Mouse (Mus musculus) mouse embryonic stem cell (cell line): ENCODE data around the gene Prn.

Source experiments
- in situ Hi-C, 2 experiments: fragments of 300-500 bp; cut with MboI; formaldehyde crosslinking; loops; 1 replicate in 1 of 2; 3 replicates in 1 of 2; pipeline ENCODE4 v1.14.3; 2019 to 2020; ENCODE audit warnings: low sequenced_read_pairs in 2 of 2, low pct_unique_long_range_greater_than_20kb in 1 of 2, mixed read lengths in 1 of 2; ENCODE audit not compliant: unreplicated experiment in 1 of 2

Prn gene

GRCm38 (mm10) chr2:131909683-131910572, at the start of gene Prn, which contains the start of gene Prnp:
Gene Prn (plus strand): TSS chr2:131909957.
Gene Prnp (plus strand): TSS chr2:131909928.
- in situ Hi-C loops = no loop called here

GRCm38 (mm10) chr2:131862617-131863275, 47.0 kb upstream of the Prn start:
- in situ Hi-C loops = no loop called here

GRCm38 (mm10) chr2:131863472-131863871, 46.3 kb upstream of the Prn start:
- in situ Hi-C loops = no loop called here

- in situ Hi-C loops = no loop called here
Measured at GRCm38 (mm10) chr2:131864262-131864796, 45.4 kb upstream of the Prn start.

- in situ Hi-C loops = no loop called here
Measured at GRCm38 (mm10) chr2:131866676-131867075, 43.1 kb upstream of the Prn start.

- in situ Hi-C loops = no loop called here
Measured at GRCm38 (mm10) chr2:131868983-131869382, 40.8 kb upstream of the Prn start.

- in situ Hi-C loops = no loop called here
Measured at GRCm38 (mm10) chr2:131873376-131873775, 36.4 kb upstream of the Prn start.

GRCm38 (mm10) chr2:131876551-131877265, 33.0 kb upstream of the Prn start:
- in situ Hi-C loops = no loop called here

- in situ Hi-C loops = no loop called here
Measured at GRCm38 (mm10) chr2:131881766-131882165, 28.0 kb upstream of the Prn start.

GRCm38 (mm10) chr2:131883136-131883535, 26.6 kb upstream of the Prn start:
- in situ Hi-C loops = no loop called here

GRCm38 (mm10) chr2:131886503-131887160, 23.1 kb upstream of the Prn start:
- in situ Hi-C loops = no loop called here

- in situ Hi-C loops = no loop called here
Measured at GRCm38 (mm10) chr2:131888233-131888632, 21.5 kb upstream of the Prn start.

- in situ Hi-C loops = no loop called here
Measured at GRCm38 (mm10) chr2:131892534-131892933, 17.2 kb upstream of the Prn start.

- in situ Hi-C loops = no loop called here
Measured at GRCm38 (mm10) chr2:131895106-131895505, 14.7 kb upstream of the Prn start.

GRCm38 (mm10) chr2:131896011-131896410, 13.7 kb upstream of the Prn start:
- in situ Hi-C loops = no loop called here

GRCm38 (mm10) chr2:131897336-131898109, 12.2 kb upstream of the Prn start:
- in situ Hi-C loops = no loop called here

- in situ Hi-C loops = no loop called here
Measured at GRCm38 (mm10) chr2:131902423-131902822, 7.3 kb upstream of the Prn start.

GRCm38 (mm10) chr2:131902867-131903266, 6.9 kb upstream of the Prn start:
- in situ Hi-C loops = no loop called here
